Mouse (Mus musculus): Measurements from ENCODE around the gene Cald1. TPM values are rescaled to one million over a fixed set of nuclear protein-coding genes. Genes with fewer than 3 reads are reported as not detected.

Cald1 gene
- 7.9 and 8.6 TPM in 2 replicates for polyA plus RNA-seq (2012; ENCODE audit: insufficient read depth, insufficient read length, missing spikeins)

DNA sequence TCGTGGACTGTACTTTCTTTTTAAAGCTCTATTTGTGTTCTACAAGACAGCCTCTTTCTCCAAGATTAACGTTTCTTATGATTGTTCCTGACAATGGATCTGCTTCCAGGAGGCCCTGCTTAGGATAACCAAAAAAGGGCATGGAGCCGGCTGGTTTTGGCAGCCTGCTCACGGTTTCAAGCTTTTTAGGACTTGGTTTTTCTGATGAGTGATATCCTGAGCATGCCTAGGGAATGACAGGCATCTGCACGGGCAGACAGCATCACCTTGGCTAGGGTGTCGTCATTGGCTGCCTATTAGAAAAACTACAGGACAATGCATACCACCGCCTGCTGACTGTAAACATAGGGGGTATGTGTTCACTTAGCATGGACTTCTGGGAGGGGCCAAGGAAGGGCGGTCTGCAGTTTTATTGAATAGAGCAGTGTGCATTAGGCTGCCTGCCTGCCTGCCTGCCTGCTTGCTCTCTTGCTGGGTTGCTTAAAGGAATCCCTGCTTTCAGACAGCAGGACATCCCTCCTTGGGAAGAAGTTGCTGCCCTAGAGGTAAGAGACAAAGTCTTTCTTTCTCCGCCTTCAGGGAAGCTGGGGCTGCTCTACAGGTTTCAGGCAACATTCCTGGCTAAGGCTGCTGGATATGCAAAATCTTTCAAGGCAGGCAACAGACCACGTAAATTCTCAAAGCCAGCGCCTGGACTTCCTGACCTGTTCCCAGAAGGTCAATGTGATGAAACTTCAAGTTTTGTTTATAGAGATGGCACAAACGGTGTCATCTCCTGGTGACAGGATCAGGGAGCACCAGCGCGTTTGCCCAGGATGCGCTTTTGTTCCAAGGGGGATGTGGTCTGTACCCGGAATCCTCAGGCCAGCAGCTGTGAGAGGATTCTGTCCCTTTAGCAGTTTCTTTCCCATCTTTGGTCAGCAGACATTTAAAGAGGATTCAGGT is at the start of gene Cald1:
Cald1 (plus strand) TSS at position 380 of the 945 bp plus-strand sequence.
- Histone ChIP-seq H3K4me1 (ENCODE audit: control insufficient read depth, insufficient read depth, low read length) (no peaks in the 10 kb centered on the region), H3K27ac (ENCODE audit: insufficient read depth, low read depth, low read length) (no peak within 1 kb of the TSS), H3K4me3 (ENCODE audit: insufficient read depth, low read length) (no peak within 1 kb of the TSS)
- no peak for TF ChIP-seq POLR2A (IDR thresholded peaks at IDR 0.05; ENCODE audit: borderline replicate concordance, low read depth, low read length)
- TF ChIP-seq CTCF (IDR thresholded peaks at IDR 0.05; ENCODE audit: low read depth, low read length), result no peak

DNA sequence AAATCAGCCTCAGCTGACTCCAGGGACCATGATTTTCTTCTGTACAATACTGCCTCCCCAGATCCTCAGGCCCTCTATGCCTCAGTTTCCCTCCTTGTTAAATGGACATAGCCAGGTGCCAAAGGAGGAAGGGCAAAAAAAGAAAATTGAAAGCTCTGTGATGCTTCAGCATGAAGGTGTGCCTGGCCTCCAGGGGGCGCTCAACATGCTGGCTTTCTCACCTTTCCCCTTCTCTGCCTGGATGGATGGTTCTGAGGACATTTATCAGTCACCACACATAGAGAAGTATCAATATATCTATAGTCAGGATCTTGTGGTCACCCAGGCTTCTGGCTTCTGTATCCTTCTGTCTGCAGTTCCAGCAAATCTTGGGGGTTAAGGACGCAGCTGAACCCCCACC is 49.3 kb upstream of the Cald1 start:
- Histone ChIP-seq H3K4me1 (ENCODE audit: control insufficient read depth, insufficient read depth, low read length) (no peaks in the 10 kb centered on the region), H3K27ac (ENCODE audit: insufficient read depth, low read depth, low read length) (no peak overlapping the region), H3K4me3 (ENCODE audit: insufficient read depth, low read length) (no peak overlapping the region)
- TF ChIP-seq CTCF (IDR thresholded peaks at IDR 0.05; ENCODE audit: low read depth, low read length), result peak; percentile 91
- no peak for TF ChIP-seq POLR2A (IDR thresholded peaks at IDR 0.05; ENCODE audit: borderline replicate concordance, low read depth, low read length)

DNA sequence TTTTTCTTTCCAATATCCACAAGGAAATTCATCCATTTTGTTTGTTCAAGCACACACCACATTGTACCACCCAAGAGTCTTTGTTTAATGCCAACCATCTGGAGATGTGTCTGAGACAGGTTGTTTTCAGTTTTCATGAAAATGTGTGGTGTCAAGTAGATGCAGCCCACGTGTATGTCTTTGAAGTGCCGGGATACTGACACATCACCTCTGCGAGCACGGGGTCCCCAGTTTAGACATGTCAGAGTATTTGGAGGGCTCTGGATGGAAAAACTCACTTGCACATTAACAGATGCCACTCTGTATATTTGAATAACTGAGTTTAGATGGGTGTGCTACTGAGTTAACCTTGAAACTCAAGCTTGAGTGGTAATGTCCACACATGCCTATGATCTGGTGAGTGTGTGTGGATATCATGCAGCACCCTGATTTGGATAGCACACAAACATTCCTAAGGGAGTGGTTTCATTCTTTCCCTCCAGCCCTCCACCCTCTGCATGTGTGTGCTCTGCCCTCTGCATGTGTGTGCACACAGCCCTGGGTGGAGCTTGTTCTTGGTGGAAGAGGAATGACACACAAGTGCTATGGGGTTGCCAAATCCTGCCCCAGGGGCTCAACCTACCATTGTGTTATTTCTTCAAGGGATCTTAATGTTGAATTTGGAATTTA is 45.7 kb upstream of the Cald1 start:
- no peak overlapping the region for H3K27ac ChIP-seq (ENCODE audit: insufficient read depth, low read depth, low read length)
- TF ChIP-seq CTCF (IDR thresholded peaks at IDR 0.05; ENCODE audit: low read depth, low read length) (no peak), POLR2A (IDR thresholded peaks at IDR 0.05; ENCODE audit: borderline replicate concordance, low read depth, low read length) (no peak)
- H3K4me1 ChIP-seq (ENCODE audit: control insufficient read depth, insufficient read depth, low read length), result no peaks in the 10 kb centered on the region
- H3K4me3 ChIP-seq (ENCODE audit: insufficient read depth, low read length), result no peak overlapping the region

DNA sequence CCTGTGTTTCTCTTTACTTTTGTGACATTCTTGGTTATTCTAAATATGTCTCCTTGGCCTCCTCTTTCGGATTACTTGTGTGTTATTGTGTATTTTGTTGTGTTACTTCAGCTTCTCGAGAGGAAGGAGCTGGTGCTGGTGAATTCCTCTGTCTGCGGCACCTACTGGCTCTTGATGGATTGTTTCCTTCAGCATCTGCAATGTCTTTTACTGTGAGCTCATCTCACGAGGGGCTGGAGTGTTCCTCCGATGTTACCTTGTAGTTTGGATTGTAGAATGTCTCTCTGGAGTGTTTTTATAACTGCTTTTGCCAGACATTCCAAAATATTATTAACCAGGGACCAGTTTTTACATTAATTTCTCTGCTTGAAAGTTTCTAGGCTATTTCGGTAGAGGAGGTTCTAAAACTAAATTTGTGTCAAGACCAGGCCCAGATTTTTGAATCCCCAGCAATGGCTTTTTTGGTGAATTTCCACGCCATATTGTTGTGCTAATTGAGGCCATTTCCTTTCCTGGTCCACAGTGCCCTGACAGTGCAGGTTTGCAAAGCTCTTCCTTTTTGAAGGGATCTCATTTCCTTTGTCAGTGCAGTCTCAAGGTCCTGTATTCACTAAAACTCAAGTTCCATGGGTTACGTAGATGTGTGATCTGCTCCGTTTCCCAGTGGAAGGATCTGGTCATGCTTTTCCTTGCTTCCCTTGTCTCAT is 43.9 kb upstream of the Cald1 start:
- TF ChIP-seq POLR2A (IDR thresholded peaks at IDR 0.05; ENCODE audit: borderline replicate concordance, low read depth, low read length), result no peak
- no peak for TF ChIP-seq CTCF (IDR thresholded peaks at IDR 0.05; ENCODE audit: low read depth, low read length)
- Histone ChIP-seq H3K4me3 (ENCODE audit: insufficient read depth, low read length) (no peak overlapping the region), H3K4me1 (ENCODE audit: control insufficient read depth, insufficient read depth, low read length) (no peaks in the 10 kb centered on the region), H3K27ac (ENCODE audit: insufficient read depth, low read depth, low read length) (no peak overlapping the region)

DNA sequence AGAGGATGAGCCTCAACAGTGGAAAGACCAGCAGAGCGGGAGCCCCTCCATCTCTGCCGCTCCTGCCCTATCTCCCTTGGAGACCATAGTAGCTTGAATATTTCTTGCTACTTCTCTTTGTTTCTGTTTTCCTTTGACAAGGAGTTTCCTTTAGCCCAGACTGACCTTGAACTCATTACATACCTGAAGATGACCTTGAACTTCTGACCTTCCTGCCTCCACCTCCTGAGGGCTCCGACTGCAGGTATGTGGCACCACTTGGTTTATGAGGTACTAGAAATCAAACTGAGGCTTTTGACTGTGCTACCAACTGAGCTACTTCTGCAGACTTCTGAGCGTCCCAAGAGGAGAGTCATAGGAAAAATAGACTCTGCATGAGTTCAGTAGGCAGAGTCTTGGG is 38.8 kb upstream of the Cald1 start:
- Histone ChIP-seq H3K4me3 (ENCODE audit: insufficient read depth, low read length) (no peak overlapping the region), H3K27ac (ENCODE audit: insufficient read depth, low read depth, low read length) (no peak overlapping the region), H3K4me1 (ENCODE audit: control insufficient read depth, insufficient read depth, low read length) (no peaks in the 10 kb centered on the region)
- TF ChIP-seq POLR2A (IDR thresholded peaks at IDR 0.05; ENCODE audit: borderline replicate concordance, low read depth, low read length), result no peak
- no peak for TF ChIP-seq CTCF (IDR thresholded peaks at IDR 0.05; ENCODE audit: low read depth, low read length)

DNA sequence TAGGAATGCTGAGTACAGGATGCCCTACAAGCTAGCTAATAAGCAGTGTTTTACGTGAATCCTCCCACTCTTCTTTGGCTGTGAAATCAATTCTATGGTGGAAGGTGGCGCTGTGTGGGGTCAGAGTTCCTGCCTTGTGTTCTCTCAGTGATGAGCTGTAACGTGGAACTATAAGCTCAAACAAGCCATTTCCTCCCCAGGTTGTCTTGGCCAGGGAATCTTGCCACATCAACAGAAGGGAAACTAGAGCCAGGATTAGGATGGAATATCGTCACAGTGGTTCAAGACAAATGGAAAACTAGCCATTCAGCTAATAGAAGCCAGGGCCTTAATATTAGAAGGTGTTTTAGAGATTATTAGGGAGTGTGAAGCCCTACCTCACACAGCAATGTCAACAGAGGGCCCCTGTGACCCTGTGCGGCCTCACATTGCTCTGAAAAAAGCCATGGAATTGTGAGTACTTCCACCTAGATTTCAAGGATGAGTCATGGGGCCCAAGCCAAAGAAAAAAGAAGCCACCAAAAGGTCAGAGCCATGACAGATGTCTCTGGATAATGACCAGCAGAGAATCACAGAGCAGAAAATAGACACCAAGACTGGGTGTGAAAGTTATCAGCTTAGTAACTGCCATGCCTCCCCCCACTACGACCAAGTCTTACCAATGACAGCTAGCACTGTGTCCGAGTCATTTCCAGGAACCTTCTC is 33.0 kb upstream of the Cald1 start:
- Histone ChIP-seq H3K4me1 (ENCODE audit: control insufficient read depth, insufficient read depth, low read length) (no peaks in the 10 kb centered on the region), H3K4me3 (ENCODE audit: insufficient read depth, low read length) (no peak overlapping the region), H3K27ac (ENCODE audit: insufficient read depth, low read depth, low read length) (no peak overlapping the region)
- no peak for TF ChIP-seq POLR2A (IDR thresholded peaks at IDR 0.05; ENCODE audit: borderline replicate concordance, low read depth, low read length)
- no peak for TF ChIP-seq CTCF (IDR thresholded peaks at IDR 0.05; ENCODE audit: low read depth, low read length)

DNA sequence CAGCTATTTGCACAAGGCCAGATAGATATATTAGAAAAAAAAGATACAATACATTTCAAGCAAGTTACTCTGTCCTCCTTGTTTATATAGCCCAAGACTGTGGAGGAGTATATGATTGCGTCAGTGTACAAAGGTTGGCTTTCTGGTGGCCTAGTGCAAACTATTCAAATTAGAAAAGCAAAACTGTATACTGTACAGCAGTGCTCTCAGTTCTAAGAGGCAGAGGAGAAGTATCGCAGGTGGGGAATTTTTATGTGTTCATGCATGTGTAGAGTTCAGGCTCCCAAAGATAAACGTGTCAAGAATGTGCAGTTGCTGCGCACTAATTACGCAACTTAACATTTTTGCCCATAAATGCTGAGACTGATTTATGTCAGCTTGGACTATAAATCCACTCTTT is 31.0 kb upstream of the Cald1 start:
- Histone ChIP-seq H3K4me3 (ENCODE audit: insufficient read depth, low read length) (no peak overlapping the region), H3K4me1 (ENCODE audit: control insufficient read depth, insufficient read depth, low read length) (no peaks in the 10 kb centered on the region), H3K27ac (ENCODE audit: insufficient read depth, low read depth, low read length) (no peak overlapping the region)
- no peak for TF ChIP-seq CTCF (IDR thresholded peaks at IDR 0.05; ENCODE audit: low read depth, low read length)
- TF ChIP-seq POLR2A (IDR thresholded peaks at IDR 0.05; ENCODE audit: borderline replicate concordance, low read depth, low read length), result no peak

DNA sequence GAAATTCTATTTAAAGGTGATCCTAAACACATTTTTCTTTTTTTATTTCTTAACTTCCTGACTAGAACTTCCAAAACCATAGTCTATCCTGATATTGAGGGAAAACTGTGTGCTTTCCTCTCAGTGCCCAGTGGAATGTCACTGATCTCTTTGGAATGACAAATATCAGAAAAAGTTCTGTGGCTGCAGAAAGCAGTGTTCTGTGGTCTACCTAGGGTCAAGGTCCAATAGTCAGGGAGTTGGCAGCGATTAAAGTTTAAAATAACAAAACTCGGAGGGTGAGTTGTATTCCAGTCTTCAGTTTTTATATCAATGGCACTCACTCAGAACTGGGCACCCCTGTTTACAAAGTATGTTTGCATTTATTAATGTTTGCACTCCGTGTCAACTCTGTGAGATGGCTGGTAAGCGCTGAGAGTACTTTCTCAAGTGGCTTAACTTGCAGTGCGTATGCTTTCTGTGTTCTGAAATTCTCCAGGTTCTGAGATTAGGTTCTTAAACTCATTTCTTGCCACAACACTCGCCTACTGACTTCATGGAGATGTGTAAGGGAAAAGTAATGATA is 18.7 kb upstream of the Cald1 start:
- H3K27ac ChIP-seq (ENCODE audit: insufficient read depth, low read depth, low read length), result no peak overlapping the region
- TF ChIP-seq CTCF (IDR thresholded peaks at IDR 0.05; ENCODE audit: low read depth, low read length) (no peak), POLR2A (IDR thresholded peaks at IDR 0.05; ENCODE audit: borderline replicate concordance, low read depth, low read length) (no peak)
- no peaks in the 10 kb centered on the region for H3K4me1 ChIP-seq (ENCODE audit: control insufficient read depth, insufficient read depth, low read length)
- H3K4me3 ChIP-seq (ENCODE audit: insufficient read depth, low read length), result no peak overlapping the region

DNA sequence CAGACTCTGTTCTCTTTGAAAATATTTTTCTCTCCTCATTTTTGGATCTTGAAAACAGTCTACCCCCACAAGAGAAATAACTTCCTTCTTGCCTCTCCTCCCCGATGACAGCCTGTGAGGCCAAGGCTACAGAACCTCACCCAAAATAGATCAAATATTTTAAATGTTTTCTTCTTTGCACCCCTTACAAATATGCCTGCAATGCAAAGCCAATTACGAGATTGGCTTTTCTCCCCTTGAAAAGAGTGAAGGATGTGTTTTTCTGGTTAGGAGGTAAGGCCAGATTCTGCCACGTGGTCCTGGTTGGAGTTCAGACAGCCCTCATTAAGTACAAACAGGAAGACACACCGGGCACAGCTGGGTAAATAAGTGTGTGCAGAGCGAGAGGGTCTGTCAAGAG is 14.9 kb upstream of the Cald1 start:
- TF ChIP-seq CTCF (IDR thresholded peaks at IDR 0.05; ENCODE audit: low read depth, low read length) (no peak), POLR2A (IDR thresholded peaks at IDR 0.05; ENCODE audit: borderline replicate concordance, low read depth, low read length) (no peak)

More for the DNA sequence above, 14.9 kb upstream of the Cald1 start:
- Histone ChIP-seq H3K27ac (ENCODE audit: insufficient read depth, low read depth, low read length) (no peak overlapping the region), H3K4me1 (ENCODE audit: control insufficient read depth, insufficient read depth, low read length) (no peaks in the 10 kb centered on the region), H3K4me3 (ENCODE audit: insufficient read depth, low read length) (no peak overlapping the region)

All from bone marrow macrophage, adult 2 months (primary cell).